Mouse (Mus musculus): Measurements from ENCODE around the gene Zbtb7b. TPM values are rescaled to one million over a fixed set of nuclear protein-coding genes. Genes with fewer than 3 reads are reported as not detected.

Zbtb7b gene
- polyA plus RNA-seq, 1 experiment from 2014 or later, result 0.77 TPM

DNA sequence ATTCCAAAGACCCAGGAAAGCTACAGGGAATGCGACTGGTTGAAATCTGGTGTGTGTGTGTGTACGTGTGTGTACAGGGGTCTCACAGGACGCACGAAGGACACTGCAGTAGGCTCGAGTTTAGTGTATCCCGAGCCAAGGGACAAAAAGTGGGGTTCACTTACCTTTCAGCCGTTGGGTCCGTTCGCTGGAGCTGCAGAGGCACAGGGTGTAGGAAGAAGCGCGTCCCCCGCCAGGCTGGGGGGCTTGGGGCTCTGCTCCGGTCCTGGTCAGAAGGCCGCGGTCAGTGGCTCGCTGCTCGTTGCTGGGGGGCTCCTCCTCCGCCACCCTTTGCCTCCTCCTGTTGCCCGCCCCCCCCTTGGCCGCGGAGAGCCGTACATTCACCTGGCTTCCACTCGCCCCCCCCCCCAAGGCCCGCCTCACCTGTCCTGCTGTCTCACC is 1.7 kb downstream of the Zbtb7b start:
- Histone ChIP-seq H3K27ac (ENCODE audit: low read length) (no peak overlapping the region), H3K36me3 (ENCODE audit: control insufficient read depth, insufficient read depth) (no peaks in the 10 kb centered on the region), H3K9ac (replicated peaks; ENCODE audit: low read depth, low read length) (peak overlapping the region; percentile 44; the same call in 1 of the 2 replicates), H3K4me2 (ENCODE audit: low read length) (peak overlapping the region; percentile 71), H3K4me1 (replicated peaks; ENCODE audit: control insufficient read depth, insufficient read depth, low read length) (peaks cover 61% of the 10 kb centered on the region), H3K27me3 (replicated peaks; ENCODE audit: control insufficient read depth, insufficient read depth, low read length) (peaks cover 13% of the 10 kb centered on the region), H3K4me3 (replicated peaks; ENCODE audit: low read length) (peak overlapping the region; percentile 40), H3K9me3 (ENCODE audit: control insufficient read depth, low read length) (no peaks in the 10 kb centered on the region)
- under 1% methylated on average over 16 of the region's 24 CpGs for WGBS
- no peak for ATAC-seq

DNA sequence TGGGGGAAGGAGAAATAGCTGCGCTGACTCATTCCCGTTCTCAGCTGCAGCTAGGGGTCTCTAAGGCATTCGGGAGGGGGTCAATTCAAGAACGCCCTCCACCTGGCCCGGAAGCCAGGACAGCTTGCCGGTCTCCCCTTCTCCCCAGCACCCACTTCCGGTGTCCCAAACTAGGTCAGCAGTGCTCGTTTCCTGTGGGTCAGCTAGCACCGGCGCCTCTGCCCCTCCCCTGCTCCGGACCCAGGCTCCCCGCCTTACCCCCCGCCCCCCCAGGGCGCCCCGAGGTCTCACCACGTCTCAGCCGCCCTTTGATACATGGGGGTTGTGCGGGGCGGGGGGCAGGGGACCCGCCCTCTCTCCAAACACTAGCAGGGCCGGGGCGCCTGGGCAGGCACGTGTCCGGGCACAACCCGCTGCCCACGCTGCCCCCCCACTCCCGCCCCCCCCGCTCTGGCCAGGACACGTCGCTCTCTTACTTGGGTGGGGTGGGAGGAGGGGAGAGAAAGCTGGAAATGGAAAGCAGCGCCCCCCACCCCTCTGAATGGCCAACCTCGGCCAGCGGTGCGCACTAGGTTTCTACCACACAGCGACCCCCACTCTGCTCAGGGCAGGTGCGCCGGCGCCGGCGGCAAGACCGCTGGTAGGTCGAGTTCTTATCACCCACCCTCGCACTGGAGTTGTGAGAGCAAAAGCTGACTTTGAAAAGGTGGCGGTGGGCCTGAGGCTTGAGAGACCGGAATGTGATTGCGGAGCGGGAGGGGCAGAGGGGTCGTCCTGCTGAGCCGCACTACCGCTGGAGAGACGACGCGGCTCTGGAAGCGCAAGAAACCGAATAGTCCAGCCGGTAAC is 2.7 kb downstream of the Zbtb7b start:
- no peak for ATAC-seq
- peaks cover 61% of the 10 kb centered on the region for H3K4me1 ChIP-seq (replicated peaks; ENCODE audit: control insufficient read depth, insufficient read depth, low read length)
- H3K4me3 ChIP-seq (replicated peaks; ENCODE audit: low read length), result peak overlapping the region; percentile 40
- 0% methylated on average over 55 of the region's 56 CpGs for WGBS
- H3K27me3 ChIP-seq (replicated peaks; ENCODE audit: control insufficient read depth, insufficient read depth, low read length), result peaks cover 13% of the 10 kb centered on the region
- no peaks in the 10 kb centered on the region for H3K36me3 ChIP-seq (ENCODE audit: control insufficient read depth, insufficient read depth)
- H3K4me2 ChIP-seq (ENCODE audit: low read length), result peak overlapping the region; percentile 71
- peak overlapping the region; percentile 42 for H3K9ac ChIP-seq (replicated peaks; ENCODE audit: low read depth, low read length)
- no peaks in the 10 kb centered on the region for H3K9me3 ChIP-seq (ENCODE audit: control insufficient read depth, low read length)
- H3K27ac ChIP-seq (ENCODE audit: low read length), result no peak overlapping the region

DNA sequence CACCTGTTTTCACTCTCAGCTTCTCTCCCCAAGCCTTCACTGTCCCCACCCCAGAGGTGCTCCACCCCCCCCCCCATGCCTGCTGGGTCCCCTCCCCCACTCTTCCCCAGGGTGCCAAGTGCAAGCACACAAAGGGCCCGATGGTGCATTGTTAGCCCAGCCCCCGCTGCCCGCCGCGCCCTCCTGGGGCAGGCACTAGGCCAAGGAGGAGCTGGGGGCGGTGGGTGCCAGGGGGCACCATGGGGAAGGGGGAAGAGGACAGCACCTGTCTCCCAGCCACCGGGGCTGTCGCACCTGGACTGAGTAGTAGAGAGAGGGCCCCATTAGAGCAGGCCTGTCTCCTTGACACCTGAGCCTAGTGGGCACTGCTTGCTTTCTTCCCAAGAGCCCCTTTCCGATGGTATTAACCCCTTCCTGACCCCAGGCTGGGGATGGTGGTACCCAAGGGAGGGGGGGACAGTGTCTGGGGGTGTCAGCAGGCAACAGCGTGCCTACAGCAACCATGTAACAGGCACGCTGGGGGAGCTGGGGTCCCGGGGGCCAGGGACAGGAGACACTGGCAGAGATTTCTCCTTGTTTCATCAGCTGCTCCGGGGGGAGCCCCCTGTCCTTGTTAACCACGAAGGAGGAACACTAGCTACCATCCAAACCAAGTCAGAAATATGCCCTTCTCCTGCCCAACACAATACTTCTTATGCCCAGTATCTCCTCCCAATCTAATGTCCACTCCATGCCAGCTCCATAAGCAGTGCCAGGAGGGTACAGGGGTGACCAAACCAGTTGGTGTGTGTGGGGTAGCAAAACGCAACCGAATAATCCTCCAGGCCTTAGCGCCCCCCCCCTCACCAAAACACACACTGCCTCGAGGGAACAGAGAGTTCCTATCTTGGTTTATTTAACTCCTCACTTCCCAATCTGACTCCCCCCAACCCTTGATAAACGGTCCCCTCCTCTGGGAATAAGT is 3.6 kb downstream of the Zbtb7b start:
- Histone ChIP-seq H3K9me3 (ENCODE audit: control insufficient read depth, low read length) (no peaks in the 10 kb centered on the region), H3K4me1 (replicated peaks; ENCODE audit: control insufficient read depth, insufficient read depth, low read length) (peaks cover 57% of the 10 kb centered on the region), H3K9ac (replicated peaks; ENCODE audit: low read depth, low read length) (peak overlapping the region; percentile 42), H3K4me3 (replicated peaks; ENCODE audit: low read length) (peak overlapping the region; percentile 40), H3K36me3 (ENCODE audit: control insufficient read depth, insufficient read depth) (no peaks in the 10 kb centered on the region), H3K4me2 (ENCODE audit: low read length) (peak overlapping the region; percentile 71), H3K27ac (ENCODE audit: low read length) (no peak overlapping the region), H3K27me3 (replicated peaks; ENCODE audit: control insufficient read depth, insufficient read depth, low read length) (peaks cover 13% of the 10 kb centered on the region)
- ATAC-seq, result no peak
- WGBS, result 6% methylated on average over 19 of the region's 19 CpGs

DNA sequence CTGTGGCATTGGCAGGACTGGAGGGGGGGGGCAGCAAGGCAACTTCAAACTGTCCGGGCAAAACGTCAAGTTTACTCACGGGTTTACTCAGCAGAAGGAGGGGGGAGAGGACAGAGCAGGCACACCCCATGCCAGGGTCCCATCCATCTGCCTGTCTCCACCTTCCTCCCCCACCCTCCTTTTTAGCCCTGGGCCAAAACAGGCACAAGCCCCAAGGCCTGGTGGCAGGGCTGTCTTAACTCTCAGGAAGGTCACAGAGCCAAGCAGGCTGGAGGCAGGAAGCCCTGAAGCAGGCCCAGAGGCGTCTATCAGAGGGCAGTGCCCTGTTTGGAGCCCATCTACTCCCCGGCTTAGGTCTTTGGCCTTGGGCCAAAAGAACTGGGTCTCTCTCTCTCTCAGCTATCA is 4.5 kb downstream of the Zbtb7b start:
- peaks cover 7% of the 10 kb centered on the region; the same call in 1 of the 2 replicates for H3K27me3 ChIP-seq (replicated peaks; ENCODE audit: control insufficient read depth, insufficient read depth, low read length)
- H3K4me1 ChIP-seq (replicated peaks; ENCODE audit: control insufficient read depth, insufficient read depth, low read length), result peaks cover 52% of the 10 kb centered on the region
- H3K4me2 ChIP-seq (ENCODE audit: low read length), result no peak overlapping the region
- no peak overlapping the region for H3K9ac ChIP-seq (replicated peaks; ENCODE audit: low read depth, low read length)
- no peak overlapping the region for H3K4me3 ChIP-seq (replicated peaks; ENCODE audit: low read length)
- H3K36me3 ChIP-seq (ENCODE audit: control insufficient read depth, insufficient read depth), result no peaks in the 10 kb centered on the region
- no peak for ATAC-seq
- no peak overlapping the region for H3K27ac ChIP-seq (ENCODE audit: low read length)
- no peaks in the 10 kb centered on the region for H3K9me3 ChIP-seq (ENCODE audit: control insufficient read depth, low read length)
- WGBS, result 49% methylated on average over 5 of the region's 5 CpGs

DNA sequence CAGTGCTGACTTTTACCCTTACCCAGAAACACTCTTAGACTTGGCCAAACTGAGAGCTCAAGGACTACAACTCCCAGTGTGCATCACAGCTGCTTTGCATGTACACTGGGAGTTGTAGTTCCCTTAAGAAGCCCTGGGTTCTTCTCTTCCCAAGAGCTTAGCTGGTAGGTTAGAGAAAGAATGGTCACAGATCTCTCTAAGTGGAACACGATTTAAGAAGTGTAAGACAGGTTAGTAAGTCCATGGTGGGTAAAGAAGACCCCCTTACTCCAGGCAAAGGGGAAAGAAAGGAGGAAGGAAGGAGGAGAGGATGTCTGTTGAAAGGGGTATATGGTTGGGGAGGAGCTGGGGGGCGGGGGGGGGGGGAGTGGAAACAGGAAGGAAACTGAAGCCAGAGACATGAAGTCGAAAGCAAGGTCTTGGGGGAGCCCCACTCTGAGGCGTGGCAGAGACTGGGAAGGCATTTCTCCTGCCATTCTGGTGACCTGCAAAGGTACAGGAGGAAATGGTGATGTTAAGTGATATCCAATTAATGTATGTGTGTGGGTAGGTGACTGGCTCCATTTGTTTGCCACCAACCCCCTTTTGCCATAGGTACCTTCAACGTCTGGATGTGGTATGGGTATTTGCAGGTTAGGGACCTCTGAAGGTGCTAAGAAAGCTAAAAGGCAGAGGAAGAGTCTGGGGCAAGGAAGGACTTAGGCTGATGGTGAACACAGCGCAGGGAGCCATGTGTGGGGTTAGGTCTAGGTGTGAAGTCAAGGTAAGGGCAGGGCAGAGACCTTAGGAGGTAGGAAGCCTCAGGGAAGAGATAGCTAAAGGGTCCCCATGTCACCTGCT is 5.5 kb downstream of the Zbtb7b start:
- no peaks in the 10 kb centered on the region for H3K27me3 ChIP-seq (replicated peaks; ENCODE audit: control insufficient read depth, insufficient read depth, low read length)
- H3K4me2 ChIP-seq (ENCODE audit: low read length), result no peak overlapping the region
- H3K27ac ChIP-seq (ENCODE audit: low read length), result no peak overlapping the region
- no peaks in the 10 kb centered on the region for H3K9me3 ChIP-seq (ENCODE audit: control insufficient read depth, low read length)
- peak; percentile 47 for ATAC-seq
- peaks cover 42% of the 10 kb centered on the region for H3K4me1 ChIP-seq (replicated peaks; ENCODE audit: control insufficient read depth, insufficient read depth, low read length)
- H3K36me3 ChIP-seq (ENCODE audit: control insufficient read depth, insufficient read depth), result no peaks in the 10 kb centered on the region
- 68% methylated on average over 6 of the region's 6 CpGs for WGBS
- H3K9ac ChIP-seq (replicated peaks; ENCODE audit: low read depth, low read length), result no peak overlapping the region
- H3K4me3 ChIP-seq (replicated peaks; ENCODE audit: low read length), result no peak overlapping the region

DNA sequence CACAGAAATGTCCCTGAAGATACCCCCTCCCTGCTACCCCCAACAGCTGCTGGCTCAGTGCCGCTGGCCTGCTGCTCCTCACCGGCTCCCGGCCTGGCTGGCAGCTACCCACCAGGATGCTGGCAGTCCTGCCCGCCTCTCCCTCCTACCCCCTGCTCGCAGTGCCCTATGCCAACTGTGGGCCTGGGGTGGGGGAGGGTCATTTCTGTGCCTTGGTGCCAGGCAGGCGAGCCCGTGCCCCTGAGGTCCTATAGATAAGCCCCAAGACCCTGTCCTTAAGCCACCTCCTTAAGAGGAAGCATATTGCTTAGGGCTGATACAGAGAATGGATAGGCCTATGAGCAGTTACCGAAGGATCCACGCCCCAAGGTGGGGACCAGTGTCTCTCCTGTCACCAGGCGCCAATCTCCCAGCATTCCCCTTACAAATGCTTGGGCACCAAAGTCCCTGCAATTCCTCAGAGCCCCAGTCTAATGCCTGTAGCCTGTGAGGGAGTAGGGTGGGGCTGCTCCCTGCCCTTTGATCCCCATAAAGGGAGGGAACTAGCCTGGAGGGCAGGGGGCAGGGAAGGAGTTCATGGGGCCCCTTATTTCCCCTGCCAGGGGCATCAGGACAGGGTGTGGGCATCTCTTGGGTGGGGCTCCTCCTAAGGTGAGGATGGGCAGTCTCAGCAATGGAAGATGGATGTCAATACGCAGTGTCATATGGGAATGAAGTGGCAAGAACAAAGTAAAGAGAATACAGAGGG is 6.3 kb downstream of the Zbtb7b start:
- H3K4me3 ChIP-seq (replicated peaks; ENCODE audit: low read length), result no peak overlapping the region
- H3K4me1 ChIP-seq (replicated peaks; ENCODE audit: control insufficient read depth, insufficient read depth, low read length), result peaks cover 34% of the 10 kb centered on the region
- ATAC-seq, result peak; percentile 16
- H3K36me3 ChIP-seq (ENCODE audit: control insufficient read depth, insufficient read depth), result no peaks in the 10 kb centered on the region
- H3K9me3 ChIP-seq (ENCODE audit: control insufficient read depth, low read length), result no peaks in the 10 kb centered on the region
- H3K9ac ChIP-seq (replicated peaks; ENCODE audit: low read depth, low read length), result no peak overlapping the region
- no peaks in the 10 kb centered on the region for H3K27me3 ChIP-seq (replicated peaks; ENCODE audit: control insufficient read depth, insufficient read depth, low read length)
- H3K4me2 ChIP-seq (ENCODE audit: low read length), result no peak overlapping the region
- no peak overlapping the region for H3K27ac ChIP-seq (ENCODE audit: low read length)
- 58% methylated on average over 11 of the region's 11 CpGs for WGBS

DNA sequence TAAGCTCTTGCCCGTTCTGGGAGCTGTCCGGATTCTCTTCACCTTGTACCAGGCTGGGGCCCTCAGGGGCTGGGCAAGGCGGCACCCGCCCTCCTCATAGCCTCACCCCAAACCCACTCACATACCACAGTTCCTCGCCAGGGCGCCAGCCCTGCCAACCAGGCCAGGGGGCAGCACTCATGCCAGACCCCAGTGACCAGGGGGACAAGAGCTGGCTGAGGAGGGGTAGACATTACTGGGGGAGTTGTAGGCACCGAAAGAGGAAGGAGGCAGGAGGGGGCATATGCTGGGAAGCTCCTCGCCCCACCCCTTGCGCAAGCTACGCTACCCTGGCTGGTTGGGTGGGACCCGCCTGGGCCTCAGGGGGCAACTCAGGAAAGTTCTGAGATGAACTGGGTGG is 6.9 kb downstream of the Zbtb7b start:
- Histone ChIP-seq H3K4me3 (replicated peaks; ENCODE audit: low read length) (no peak overlapping the region), H3K4me2 (ENCODE audit: low read length) (no peak overlapping the region)

More for the DNA sequence above, 6.9 kb downstream of the Zbtb7b start:
- 76% methylated on average over 11 of the region's 11 CpGs for WGBS
- H3K27ac ChIP-seq (ENCODE audit: low read length), result no peak overlapping the region
- H3K9ac ChIP-seq (replicated peaks; ENCODE audit: low read depth, low read length), result no peak overlapping the region
- no peak for ATAC-seq
- no peaks in the 10 kb centered on the region for H3K36me3 ChIP-seq (ENCODE audit: control insufficient read depth, insufficient read depth)
- peaks cover 27% of the 10 kb centered on the region for H3K4me1 ChIP-seq (replicated peaks; ENCODE audit: control insufficient read depth, insufficient read depth, low read length)
- H3K9me3 ChIP-seq (ENCODE audit: control insufficient read depth, low read length), result no peaks in the 10 kb centered on the region
- H3K27me3 ChIP-seq (replicated peaks; ENCODE audit: control insufficient read depth, insufficient read depth, low read length), result no peaks in the 10 kb centered on the region

Data from forebrain, embryonic 16.5 days (tissue).